Mouse (Mus musculus) T-helper 1 cell (primary cell): ENCODE results near the gene Fancm.
"Not testable (repeated sequence)": the region's sequence is repeated elsewhere in the genome, so short reads cannot be mapped to it uniquely, and the experiment has no call there.

ENCODE experiments used
- in situ Hi-C: fragments of 300-600 bp; cut with MboI, MseI; formaldehyde crosslinking; loops from one replicate; pipeline ENCODE4 v1.15.1; 2025; ENCODE audit warnings: high pct_unique_total_duplicates

Gene Fancm

DNA sequence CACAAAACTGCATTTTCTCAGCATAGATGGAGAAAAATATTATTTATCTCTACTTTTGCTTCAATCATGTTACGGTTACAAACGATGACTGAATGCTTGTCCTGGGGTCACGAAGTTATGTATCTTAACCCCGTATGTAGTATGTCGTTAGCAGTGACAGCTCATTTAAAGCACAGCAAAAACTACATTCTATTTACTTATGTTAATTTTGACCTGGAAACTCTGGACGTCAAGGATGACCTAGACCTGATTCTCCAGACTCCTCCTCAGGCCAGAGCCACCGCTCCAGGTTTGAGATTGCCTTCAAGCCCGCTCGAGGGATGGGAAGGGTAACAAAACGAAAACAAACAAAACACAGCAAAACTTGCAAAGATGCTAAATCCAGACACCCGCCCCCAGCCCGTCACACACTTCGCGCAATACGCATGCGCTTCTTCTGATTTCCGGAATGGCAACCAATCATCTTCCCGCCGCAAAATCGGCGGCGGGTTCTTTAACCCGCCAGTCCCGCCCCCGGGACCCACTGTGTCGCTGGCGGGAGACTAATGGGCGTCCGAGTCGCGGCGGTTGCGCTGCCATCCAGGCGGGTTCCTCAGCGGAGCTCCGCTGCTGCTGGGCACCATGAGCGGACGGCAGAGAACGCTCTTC lies at the start of gene Fancm:
TSS of gene Fancm (plus strand) at position 519 of the 648 bp plus-strand sequence.
- in situ Hi-C loops = no loop called here

DNA sequence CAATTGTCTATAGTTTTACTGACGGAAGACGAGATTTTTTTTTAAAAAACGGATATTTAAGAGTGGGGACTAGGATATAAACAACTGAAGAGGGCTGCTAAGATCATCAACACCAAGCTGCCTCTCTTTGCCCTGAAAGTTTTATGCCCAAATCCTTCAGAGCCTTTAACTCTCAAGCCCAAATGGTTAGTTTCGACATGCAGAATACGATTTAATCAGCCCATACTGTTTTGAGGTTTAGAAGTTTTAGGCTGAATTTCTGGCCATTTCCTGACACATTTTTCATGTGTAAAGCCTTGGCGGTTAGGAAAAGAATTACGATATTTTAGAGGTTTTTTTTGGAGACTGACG lies 39.6 kb upstream of the Fancm start:
- in situ Hi-C loops = no loop called here

DNA sequence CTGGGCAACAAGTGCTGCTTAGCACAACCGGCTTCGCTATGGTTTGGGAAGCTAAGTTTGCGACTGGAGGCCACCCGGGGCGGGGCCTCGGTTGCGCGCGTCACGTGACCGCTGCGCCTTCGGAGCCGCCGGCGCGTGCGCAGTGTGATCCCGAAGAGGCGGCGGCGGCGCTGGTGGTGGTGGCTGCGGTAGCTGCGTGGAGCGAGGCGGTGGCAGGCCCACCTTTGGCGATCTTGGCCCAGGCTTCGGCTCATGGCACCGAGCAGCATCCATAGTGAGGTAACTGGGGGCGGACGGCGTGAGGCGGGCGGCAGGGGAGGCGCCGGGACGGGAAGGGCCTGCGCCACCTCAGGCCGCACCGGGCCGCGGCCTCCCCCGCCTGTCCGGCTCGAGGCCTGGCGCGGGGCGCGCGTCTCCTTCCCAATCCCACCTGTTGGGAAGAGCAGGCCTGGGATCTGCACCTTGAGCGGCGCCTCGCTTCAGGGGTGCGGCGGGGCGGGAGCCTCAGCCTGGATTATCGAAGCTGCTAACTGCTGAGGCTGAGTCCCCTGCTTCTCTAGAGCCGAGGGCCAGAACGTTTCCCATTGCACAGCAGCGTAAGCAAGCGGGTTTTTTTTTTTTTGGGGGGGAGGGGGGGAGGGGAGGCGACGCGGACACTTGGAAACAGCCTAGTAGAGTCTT lies 39.1 kb upstream of the Fancm start, which contains the start of gene Prpf39:
TSS of gene Prpf39 (plus strand) at position 144 of the 681 bp plus-strand sequence.
- in situ Hi-C loops = no loop called here

DNA sequence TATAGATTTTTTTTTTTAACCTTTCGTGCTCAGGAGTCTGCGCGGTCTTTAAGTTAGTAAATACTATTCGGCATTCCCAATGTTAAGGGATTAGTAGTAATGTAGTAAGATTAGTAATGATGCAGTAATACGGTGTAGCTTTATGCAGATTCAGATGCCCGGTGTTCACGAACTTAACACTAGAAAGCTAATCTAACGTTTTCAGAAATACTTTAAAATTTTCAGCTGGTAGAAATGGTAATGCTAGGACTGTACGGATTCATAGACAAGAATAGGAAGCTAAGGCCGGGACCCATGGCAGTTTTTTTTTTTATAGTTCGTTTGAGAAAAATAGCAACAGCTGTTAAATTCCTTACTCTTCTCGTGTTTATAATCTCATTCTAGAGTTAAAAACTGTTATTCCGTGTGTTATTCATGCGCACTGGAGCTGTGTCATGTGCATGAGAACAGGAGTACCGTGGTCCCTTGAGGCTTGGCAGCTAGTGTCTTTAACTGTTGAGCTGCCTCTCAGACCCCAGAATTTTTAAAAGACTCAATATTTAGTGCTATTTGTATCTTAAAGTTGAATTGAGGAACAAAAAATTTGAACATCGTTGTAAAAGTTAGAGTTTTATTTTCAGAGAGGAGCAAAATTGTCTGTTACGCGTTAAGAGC lies 38.4 kb upstream of the Fancm start:
- in situ Hi-C loops = no loop called here

DNA sequence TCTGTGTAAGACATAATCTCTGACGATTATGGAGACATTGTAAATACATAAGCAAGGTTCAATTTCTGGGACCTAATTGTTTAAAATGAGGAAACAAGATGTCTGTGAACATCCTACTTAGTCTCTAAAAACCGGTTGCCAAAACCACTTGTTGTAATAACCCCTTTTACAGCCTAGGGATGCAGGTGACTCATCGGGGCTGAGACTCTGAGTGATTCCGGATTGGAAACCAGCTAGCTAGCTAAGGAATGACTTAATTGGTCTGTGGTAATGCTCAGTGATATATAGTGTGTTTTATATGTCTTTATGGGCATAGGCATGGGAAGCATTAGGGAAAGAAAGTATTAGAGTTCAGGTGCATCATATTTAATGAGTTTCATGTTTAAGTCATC lies 37.9 kb upstream of the Fancm start:
- in situ Hi-C loops = no loop called here

DNA sequence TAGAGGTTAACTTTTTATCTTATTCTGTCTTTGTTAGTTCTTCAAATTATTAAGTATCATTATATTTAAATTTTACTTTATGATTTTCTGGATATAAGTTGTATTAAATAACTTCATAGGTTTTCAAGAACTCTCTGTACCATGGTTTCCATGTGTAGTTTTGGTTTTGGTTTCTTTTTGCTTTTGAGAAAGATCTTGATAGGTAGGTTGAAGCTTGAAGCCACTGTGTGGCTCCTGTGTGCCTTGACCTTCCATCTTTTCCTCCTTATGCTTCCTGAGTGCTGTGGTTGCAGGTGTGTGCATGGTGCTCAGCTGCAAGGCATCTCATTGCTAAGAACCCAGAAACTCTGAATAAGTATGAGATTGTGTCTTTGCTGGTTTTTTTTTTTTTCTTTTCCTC lies 26.6 kb upstream of the Fancm start:
- in situ Hi-C loops = no loop called here

DNA sequence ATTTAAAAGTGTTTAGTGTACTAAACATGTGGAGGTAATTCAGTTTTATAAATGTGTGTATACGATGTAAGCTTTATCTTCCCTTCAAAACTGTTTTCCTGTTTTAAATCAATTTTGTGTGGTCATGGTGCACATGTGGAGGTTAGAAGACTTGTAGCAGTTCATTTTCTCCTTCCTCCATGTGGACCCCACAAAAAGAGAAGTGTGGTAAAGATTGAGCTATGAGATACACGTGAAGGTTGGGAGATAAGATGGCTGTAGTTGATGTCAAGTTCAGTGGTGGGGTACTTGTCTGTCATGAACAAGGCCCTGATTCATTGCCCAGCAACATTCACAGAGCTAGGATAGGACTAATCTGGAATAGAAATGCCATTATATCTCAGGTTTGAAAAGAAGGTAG lies 17.2 kb upstream of the Fancm start:
- in situ Hi-C loops = no loop called here

DNA sequence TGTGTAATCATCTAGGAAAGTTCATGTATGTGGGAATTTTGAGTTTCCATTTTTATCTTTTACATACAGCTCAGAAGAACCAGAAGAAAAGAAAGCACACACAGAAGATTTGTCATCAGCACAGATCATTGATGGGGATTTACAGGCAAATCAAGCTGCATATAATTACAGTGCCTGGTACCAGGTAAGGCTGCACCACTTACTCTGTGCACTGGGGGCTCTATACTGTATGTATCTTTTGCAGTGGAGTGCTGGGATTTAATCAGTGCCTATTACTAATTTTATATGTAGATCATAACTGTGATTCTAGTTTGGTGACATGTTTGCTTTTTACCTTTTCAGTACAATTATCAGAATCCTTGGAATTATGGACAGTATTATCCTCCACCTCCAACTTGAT lies 14.3 kb upstream of the Fancm start:
- in situ Hi-C loops = no loop called here

DNA sequence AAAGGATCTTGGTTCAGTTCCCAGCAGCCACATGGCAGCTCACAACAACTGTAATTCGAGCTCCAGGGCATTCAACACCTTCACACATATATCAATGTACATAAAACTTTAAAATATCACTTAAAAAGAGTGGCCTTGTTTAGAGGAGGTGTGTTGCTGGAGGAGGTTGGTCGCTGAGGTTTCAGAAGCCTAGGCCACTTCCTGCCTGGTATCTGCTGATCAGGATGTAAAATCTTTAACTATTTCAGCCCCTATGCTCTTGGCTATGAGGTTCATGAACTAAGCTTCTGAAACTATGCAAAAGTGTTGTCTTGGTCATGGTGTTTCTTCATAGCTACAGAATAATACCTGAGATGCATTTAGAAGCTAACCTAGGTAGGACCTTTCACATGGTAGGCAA lies 10.2 kb upstream of the Fancm start:
- in situ Hi-C loops = no loop called here

DNA sequence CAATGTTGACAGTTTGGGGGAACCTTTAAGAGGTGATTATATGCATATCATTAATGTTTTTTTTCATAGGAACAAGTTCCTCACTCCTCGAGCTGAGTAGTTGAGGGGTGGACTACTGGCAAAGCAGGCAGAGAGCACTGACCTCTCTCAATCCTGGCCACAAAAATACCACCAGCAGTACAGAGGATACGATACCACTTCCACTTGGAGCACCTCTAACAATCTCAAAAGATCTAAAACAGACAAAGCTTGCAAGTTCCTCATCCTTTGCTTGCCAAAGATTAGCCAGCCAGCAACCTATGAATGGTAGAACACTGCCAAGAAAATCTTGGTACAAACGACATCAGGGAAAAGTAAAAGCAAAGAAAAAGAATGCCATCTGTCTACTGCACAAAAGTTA lies 9.2 kb upstream of the Fancm start:
- in situ Hi-C loops = no loop called here

DNA sequence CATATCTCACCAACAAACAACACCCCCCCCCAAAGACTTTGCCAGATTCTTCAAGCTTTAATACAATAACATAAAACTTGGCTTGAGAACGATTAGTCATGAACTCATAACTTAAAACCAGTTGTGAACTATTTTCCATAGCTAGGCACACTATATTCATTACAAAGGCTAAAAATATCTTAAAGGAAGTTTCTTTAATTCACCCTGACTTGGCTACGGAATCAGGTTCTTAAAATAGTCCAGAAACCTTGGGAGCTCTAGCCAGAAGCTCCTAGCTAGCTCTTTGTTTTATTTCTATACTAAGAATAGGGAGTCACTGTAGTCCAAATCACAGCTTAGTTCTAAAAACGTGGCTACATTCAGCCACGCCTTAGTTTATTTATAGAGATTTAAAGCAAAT lies 7.0 kb upstream of the Fancm start:
- in situ Hi-C loops = no loop called here

DNA sequence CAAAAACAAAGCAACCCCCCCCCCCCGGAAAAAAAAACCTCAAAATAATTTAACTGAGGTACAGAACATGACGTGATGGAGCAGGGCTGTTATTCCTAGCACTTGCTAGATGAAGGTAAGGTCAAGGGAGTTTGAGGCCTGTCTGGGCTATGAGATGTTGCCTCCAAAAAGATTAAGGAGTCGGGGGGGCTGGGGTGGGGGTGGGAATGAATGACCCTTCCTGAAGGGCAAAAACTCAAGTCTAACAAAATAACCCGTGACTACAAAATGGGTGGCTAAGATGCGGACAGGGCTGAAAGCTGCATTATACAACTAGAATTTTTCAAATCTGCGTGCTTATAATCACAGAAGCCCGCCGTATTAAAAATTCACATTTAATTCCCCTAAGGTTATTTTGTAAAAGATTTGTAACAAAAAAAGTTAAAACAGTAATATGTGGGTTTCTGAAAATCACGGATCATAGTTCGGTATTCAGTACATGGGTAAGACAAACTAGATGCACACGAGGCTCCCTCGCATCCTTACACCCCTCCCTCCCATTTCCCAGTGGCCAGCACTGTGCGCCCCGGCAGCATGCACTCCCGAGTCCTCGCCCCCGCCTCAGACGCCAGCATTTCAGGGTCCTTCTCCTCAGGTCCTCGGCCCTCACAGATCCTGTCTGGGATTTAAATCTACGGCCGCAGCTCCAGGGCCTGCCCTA lies 2.3 kb upstream of the Fancm start:
- in situ Hi-C loops = loop anchor here (5.0 kb wide), 1 partner anchor 101 kb away; no protein-coding TSS in a partner anchor

DNA sequence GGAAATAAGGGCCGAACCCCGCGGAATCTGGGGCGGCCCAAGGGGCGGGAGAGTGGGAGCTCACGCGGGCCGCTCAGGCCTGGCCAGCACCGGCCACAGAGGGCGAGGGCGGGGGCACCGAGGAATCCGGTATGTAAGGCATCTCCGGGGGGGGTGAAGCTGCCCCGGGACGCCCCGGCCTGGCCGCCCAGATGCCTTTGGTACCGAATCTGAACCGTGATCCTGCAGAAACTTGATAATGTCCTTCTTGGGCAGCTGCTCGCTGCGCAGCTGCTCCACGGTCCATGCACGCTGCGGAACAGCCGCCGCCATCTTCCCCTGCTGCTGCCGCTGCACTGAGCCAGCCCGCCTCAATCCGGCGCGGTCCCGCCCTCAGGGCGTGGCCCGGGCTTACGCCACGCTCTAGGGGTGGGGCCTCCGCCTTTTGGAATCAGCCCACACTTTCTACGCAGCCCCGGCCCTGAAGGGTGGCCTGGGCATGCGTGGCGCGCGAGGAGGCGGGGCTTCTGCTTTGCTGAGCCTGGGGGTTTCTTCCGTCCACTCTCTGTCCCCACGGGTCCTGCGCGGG lies 1.7 kb upstream of the Fancm start, which contains the start of gene Fkbp3:
TSS of gene Fkbp3 (minus strand) at position 397 of the 568 bp plus-strand sequence.
- in situ Hi-C loops = loop anchor here (5.0 kb wide), 1 partner anchor 101 kb away; no protein-coding TSS in a partner anchor

DNA sequence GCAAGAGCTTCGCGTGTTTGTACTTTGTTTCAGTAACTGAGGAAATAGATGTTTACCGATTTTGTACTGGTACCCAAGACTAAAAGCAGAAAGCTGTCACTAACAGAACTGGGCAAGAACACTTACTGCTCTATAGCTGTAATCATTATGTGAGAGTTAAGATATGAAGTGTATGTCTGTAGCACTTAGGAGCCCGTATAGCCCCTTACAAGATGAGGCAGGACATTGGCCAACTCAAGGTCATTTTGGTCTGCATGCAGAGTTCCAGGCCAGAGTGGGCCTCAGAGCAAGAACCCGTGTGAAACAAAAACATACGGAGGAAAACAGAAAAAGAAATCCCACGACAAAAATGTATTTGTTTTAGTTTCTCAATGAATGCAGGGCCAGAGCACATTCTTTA lies 752 bp upstream of the Fancm start:
- in situ Hi-C loops = loop anchor here (5.0 kb wide), 1 partner anchor 102 kb away; no protein-coding TSS in a partner anchor

DNA sequence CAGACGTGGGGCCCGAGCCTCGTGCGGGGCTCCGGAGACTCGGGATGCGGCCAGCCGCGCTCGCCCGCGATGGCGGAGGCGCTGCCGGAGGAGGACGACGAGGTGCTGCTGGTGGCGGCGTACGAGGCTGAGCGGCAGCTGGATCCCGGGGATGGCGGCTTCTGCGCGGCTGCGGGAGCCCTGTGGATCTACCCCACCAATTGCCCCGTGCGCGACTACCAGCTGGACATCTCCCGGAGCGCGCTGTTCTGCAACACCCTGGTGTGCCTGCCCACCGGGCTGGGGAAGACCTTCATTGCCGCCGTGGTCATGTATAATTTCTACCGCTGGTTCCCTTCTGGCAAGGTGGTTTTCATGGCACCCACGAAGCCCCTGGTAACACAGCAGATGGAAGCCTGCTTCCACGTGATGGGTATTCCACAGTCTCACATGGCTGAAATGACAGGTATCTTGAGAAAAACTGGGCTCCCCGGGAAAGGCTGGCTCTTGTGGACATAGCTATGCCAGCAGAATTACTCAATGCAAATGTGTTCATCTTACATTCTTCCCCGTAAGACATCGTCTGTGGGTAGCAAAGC lies 419 bp downstream of the Fancm start:
- in situ Hi-C loops = no loop called here

DNA sequence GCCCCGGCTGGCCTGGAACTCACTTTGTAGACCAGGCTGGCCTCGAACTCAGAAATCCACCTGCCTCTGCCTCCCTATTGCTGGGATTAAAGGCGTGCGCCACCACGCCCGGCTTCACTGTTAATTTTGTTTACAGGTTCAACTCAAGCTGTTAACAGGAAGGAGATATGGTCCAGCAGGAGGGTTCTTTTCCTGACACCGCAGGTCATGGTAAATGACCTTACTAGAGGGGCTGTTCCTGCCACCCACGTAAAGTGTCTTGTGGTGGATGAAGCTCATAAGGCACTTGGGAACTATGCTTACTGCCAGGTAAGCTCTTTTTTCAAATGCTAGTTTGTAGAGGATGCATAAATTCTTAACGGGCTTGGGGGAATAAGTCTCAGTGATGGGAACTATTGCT lies 1.5 kb downstream of the Fancm start:
- in situ Hi-C loops = no loop called here

DNA sequence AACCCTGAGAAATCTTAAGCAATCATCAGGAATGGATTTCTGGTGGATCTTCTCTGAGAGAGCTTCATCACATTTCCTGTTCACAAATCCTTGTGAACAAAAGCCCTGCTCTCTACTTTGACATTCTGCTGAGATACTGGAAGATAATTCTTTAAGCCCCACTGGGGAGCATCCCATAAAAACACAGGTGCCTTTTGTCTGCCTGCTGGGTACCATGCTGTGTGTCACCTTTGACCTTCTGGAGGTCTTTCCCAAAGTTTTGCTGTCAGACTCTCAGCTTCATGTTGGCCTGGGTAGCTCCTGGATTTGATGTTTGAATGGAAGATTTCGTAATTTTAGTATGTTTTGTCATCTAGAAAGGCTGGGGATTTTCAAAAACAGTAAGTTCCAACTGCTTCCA lies 33.3 kb downstream of the Fancm start:
- in situ Hi-C loops = no loop called here

DNA sequence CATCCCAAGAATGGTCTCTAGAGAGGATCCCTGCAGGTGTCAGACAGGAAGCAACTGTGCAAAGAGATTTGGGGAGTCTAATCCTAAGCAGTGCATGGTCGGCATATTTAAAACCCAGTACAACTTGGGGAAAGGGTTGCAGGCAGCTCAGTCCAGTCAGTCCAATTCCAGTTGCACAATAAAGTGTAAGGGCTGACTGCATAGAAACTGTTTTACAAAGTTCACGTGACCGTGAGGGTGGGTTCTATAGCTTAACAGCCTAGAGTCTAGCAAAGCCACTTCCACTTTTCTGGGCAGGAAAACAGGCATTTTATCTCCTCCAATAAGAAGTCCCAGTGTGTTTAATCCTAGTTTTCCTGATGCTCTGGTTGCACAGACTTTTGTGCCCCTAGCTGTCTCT lies 36.1 kb downstream of the Fancm start:
- in situ Hi-C loops = no loop called here

DNA sequence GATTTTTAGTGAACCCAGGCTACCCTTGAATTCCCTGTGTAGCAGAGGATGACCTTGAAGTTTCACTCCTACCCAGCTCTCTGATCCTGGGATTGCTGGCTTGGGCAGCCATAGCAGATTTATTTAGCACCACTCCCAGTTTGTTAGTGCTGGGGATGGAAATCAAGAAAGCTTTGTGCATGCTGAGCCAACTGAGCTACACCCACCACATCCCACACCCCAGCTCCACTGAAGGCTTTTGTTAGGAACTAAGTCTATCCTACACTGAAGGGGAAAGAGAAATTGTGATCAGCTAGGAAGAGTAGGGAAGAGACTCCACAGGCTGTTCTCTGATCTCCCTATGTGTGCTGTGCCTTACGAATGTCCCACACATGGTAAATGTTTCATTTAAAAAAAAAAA lies 37.4 kb downstream of the Fancm start:
- in situ Hi-C loops = no loop called here

DNA sequence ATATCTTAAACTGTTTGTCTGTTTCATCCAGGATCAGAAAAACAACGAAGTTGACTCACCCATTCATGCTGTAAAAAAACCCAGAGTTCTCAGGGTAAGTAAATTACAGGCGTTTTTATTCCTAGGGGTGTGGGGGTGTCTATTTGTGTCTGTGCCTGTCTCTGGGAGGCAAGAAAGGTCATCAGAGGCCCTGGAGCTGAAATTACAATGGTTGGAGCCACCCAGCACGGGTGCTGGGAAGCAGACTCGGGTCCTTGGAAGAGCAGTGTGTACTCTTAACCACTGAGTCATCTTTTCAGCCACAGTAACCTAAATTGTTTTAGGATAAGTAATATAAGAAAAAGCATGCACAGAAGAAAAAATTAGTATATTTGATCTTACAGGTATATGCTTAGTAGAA lies 38.5 kb downstream of the Fancm start:
- in situ Hi-C loops = no loop called here

DNA sequence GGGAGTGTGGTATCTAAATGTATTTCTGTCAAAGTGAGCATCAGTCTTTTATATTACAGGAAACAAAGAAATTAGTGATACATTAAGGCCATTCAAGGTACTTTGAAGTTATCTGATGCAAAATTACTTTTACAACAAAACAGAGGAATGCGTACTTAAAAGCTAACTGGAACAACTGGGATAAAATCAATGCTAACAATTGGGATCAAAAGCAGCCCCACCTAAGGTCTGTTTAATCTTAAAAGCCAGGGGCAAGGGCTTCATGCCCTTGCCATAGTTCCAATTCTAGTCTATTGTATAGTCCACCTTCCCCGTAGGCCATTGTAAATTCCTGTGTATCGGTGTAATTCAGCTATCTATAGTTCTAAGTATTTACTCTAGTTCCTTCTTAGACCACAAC lies 39.6 kb downstream of the Fancm start:
- in situ Hi-C loops = not testable (repeated sequence)

DNA sequence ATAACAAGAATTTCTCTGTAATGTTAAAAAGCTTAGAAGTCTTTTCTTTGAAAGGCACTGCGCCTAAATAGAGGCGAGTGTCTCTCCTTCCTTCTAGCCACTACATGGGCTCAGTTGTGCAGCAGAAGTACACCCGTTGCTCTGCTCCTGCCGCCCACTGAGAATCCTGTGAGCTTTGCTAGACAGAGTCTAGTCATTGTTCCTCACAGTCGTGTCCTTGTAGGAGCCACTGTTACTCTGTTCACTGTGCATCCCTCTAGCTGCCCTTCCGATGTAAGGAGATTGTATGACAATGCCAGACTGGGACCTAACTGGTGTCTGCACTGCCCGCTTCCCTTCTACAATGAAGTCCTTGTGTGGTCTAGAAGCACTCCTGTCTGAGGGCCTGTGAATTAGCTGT lies 43.6 kb downstream of the Fancm start:
- in situ Hi-C loops = no loop called here
